Mouse (Mus musculus) olfactory bulb, adult 2 months (tissue): ENCODE results near the gene Asic5.

Experiments
- CTCF ChIP-seq: fragments of 200-500 bp; IDR thresholded peaks from 2 replicates; pipeline ENCODE4 v1.5.1; 2012; ENCODE audit warnings: low read depth, mild to moderate bottlenecking, low read length, moderate library complexity; ENCODE audit not compliant: insufficient read depth
- POLR2A ChIP-seq: fragments of 200-500 bp; IDR thresholded peaks from 2 replicates; pipeline ENCODE4 v1.6.1; 2012; ENCODE audit warnings: mild to moderate bottlenecking, low read depth, low read length, moderate library complexity; ENCODE audit not compliant: insufficient read depth

- TF ChIP-seq POLR2A = no peak
- TF ChIP-seq CTCF = no peak
These were observed 41.0 kb downstream of the Asic5 start for GRCm38 (mm10) chr3:82023065-82023464.
